Mouse (Mus musculus) spleen, postnatal 36 days (tissue): ENCODE measurements around the gene Rnf123.

ENCODE experiments used
- DNase-seq, 2 experiments: peaks; one replicate each; pipeline ENCODE4 v3.0.0; 2022; ENCODE audit warnings: low spot score in 2 of 2, mixed read lengths in 1 of 2

Gene Rnf123

GRCm38 (mm10) chr9:108082988-108083431 is at the start of gene Rnf123:
Gene Rnf123, minus strand, starts transcription at chr9:108083346.
- DNase-seq, result peak; percentile 41 to 57

DNA sequence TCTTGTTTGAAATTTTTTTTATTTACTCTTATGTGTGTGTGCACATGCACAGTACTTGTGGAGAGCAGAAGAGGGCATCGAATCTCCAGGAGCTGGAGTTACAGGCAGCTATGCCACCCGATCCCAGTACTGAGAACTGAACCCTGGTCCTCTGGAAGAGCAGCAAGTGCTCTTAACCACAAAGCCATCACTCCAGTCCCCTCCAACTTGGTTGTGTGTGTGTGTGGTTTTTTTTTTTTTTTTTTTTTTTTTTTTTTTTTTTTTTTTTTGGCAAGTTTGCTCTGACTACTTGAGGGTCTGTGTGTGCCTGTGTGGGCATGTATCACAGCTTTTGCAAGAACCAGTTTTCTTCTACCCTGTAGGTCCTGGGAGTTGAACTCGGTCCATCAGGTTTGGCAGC is 49.2 kb upstream of the Rnf123 start:
- no peak for DNase-seq

DNA sequence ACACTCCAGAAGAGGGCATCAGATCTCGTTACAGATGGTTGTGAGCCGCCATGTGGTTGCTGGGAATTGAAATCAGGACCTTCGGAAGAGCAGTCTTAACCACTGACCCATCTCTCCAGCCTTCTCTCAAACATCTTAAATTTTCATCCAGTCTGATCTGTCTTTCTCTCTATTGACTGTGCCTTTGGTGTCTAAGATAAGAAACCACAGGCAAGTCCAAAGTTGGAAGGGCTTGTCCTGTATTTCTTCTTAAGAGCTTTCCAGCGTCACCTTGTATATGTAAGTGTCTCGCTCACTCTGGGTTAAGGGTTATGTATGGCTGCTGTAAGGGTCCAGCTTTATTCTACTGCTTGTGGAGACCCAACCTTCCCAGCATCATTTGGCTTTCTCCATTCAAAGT is 48.4 kb upstream of the Rnf123 start:
- DNase-seq, result no peak

- DNase-seq, result no peak
Measured at GRCm38 (mm10) chr9:108129042-108129948, 46.1 kb upstream of the Rnf123 start.

DNA sequence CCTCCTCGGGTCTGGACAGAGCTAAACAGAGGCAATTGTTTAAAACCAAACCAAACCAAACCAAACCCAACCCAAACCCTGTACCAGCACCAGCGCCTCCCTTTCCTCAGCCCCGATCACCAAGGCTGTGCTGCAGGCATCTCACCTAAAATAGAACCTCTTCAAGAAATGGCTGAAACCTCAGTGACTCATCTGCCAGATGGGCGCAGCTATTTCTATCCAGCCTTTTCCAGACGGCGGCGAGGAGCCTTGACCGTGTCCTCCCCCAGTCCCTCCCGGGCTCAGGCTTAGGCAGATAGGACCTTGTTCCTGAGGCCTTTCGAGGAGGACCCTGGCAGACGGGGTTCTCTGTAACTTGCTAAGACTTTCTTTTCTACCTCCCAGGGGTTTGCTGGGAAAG is 45.1 kb upstream of the Rnf123 start:
- DNase-seq, result no peak

- no peak for DNase-seq
Measured at GRCm38 (mm10) chr9:108126436-108127180, 43.5 kb upstream of the Rnf123 start.

DNA sequence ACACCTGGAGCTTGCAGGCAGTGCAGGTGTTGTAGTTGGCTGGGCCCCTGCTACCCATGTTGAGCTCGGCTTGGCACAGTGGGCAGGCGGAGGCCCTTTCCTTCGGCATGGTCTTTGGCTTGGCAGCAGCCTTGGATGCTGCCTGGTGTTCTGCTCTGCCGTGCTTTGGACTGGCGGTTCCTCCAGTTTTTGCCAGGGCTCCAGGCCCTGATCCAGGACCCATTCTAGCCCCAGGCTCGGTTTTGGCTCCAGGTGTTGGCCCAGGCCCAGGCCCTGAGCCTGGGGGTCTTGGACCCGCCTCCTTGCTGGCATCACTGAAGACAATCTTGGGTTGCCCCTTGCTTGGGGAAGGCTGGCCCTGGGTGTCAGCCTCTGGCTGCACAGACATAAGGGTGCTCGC is 42.6 kb upstream of the Rnf123 start:
- no peak for DNase-seq

- DNase-seq, result no peak
Measured at GRCm38 (mm10) chr9:108123916-108124315, 40.8 kb upstream of the Rnf123 start.

GRCm38 (mm10) chr9:108121170-108121969 is 38.2 kb upstream of the Rnf123 start:
- DNase-seq, result no peak

GRCm38 (mm10) chr9:108120671-108121070 is 37.5 kb upstream of the Rnf123 start:
- DNase-seq, result peak in 1 of 2 experiments; percentile 47

- no peak for DNase-seq
Measured at GRCm38 (mm10) chr9:108119891-108120411, 36.8 kb upstream of the Rnf123 start.

- no peak for DNase-seq
Measured at GRCm38 (mm10) chr9:108117143-108117542, 34.0 kb upstream of the Rnf123 start.

- DNase-seq, result no peak
Measured at GRCm38 (mm10) chr9:108115290-108116077, 32.3 kb upstream of the Rnf123 start.

DNA sequence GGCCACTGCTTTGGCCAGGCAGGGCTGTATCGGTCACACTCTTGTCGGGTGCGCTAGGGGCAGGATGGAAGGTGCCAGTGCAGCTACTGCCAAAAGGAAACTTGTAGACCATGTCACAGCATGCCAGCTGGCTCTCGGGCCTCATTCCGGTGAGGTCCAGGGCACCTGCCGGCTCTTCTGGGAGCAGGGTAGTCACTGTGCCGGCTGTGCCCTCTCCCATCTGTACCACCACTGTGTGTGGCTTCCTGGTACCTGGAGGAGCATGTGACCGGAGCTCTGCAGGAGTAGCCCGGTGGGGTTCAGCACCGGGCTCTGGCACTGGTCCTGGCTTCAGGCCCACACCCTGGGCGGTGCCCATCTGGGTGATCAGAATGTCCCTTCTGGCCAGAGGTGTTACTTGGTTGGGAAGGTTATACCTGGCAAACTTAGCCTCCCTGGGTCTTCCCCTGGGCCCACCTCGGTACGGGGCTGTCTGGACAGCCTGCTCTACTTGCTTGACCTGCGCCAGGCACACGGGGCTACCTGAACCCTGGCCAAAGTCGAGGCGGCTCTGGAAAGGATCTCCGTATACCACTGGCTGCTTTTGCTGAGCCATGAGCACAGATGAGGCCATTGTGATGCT is 29.7 kb upstream of the Rnf123 start:
- DNase-seq, result no peak

GRCm38 (mm10) chr9:108111593-108112121 is 28.5 kb upstream of the Rnf123 start:
- DNase-seq, result no peak

DNA sequence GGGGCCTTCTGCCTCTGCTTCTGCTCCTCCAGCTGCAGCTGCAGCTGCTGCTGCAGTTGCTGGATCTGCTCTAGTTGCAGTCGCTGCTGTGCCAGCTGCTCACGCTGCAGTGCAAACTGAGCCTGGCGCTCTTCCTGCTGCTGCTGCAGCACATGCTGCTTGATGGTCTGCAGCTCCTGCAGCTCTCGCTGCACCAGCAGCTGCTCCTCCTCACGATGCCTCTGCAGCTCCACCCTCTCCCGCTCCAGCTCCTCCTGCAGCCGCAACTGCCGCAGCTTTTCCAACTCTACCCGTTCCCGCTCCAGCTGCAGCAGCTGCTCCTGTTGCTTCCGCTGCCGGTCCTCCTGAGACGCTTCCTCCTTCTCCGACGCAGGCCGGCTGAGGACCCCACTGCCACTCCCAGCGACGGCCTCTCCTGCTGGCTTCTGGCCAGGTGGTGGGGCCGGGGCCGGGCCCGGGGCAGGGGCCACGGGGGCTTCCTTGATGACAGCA is 28.0 kb upstream of the Rnf123 start:
- no peak for DNase-seq

- no peak for DNase-seq
Measured at GRCm38 (mm10) chr9:108110160-108110559, 27.0 kb upstream of the Rnf123 start.

- no peak for DNase-seq
Measured at GRCm38 (mm10) chr9:108107867-108108266, 24.7 kb upstream of the Rnf123 start.

GRCm38 (mm10) chr9:108106090-108106489 is 22.9 kb upstream of the Rnf123 start:
- DNase-seq, result no peak

GRCm38 (mm10) chr9:108105549-108105863 is 22.4 kb upstream of the Rnf123 start:
- DNase-seq, result no peak
